Mouse (Mus musculus): ENCODE measurements around the gene Sugt1. TPM values are rescaled to one million over a fixed set of nuclear protein-coding genes. Genes with fewer than 3 reads are reported as not detected.

Sugt1 gene
- polyA plus RNA-seq, 1 experiment from 2014 or later, result 100 TPM

DNA sequence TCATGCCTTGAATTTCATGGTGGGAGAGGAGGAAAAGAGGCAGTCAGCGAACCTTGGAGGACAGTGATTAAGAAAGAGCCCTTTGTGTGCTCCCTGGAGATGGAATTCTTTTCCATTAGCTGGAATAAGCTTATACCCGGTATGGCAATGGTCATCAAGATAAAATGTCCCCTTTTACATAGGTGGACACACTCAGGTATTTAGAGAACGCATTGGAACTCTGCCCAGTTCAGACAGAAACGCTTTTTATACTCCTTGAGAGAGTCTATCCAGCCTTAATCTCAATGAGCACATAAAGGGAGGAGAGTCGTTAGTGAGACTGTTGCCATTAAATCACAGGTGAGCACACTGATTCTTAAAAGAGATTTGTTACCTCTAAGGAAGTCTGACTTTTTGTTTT is 73.0 kb downstream of the Sugt1 start:
- ATAC-seq (replicated peaks), result no peak
- WGBS, result 37% methylated on average over 5 of the region's 5 CpGs
- Histone ChIP-seq H3K4me3 (no peak overlapping the region), H3K4me1 (peaks cover 15% of the 10 kb centered on the region), H3K9me3 (no peaks in the 10 kb centered on the region), H3K27me3 (replicated peaks) (0 out of 2 replicates have a peak, but pooled peaks cover 4% of the 10 kb centered on the region), H3K36me3 (replicated peaks) (no peaks in the 10 kb centered on the region), H3K4me2 (no peak overlapping the region), H3K9ac (no peak overlapping the region), H3K27ac (no peak overlapping the region)

DNA sequence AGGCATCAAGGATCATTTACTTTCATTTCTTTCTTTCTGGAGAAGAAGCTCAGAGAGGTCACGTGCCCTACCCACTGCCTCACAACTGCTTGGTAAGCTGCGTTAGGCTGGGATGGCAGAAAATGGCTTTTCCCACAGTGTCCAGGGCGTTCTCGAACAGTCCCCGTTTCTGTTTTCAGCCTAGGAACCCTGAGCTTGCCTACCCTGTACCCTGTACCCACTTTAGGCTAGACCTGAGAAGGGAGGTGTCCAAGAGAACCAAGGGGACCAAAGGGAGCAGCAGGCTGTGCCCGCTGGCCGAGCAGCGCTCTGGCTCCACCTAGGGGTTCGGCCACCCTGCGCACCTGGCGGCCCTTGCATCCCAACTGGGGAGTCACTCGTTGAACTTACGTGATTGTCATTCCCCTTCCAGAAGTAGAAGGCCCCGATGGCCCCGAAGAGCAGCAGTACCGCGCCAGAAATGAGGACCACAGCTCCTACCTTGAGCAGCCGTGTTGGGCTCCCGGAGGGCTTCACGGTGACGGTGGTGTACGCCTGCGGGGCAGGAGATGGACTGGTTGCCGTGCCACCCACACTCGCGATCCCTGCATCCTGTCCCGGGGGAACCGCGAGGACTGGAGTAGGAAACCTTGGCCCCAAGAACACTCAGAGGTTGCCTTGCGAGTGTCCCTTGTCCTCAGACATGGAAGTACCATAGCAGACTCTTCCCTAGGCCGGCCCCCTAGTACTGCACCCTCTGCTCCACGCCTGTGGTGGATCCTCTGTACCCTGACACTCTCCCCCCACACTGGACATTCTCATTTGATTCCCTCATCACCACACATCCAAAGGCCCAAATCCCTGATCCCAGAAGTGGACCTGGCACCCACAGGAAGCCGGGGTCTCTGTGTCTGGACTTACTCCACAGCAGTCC is 73.8 kb downstream of the Sugt1 start:
- H3K4me1 ChIP-seq, result peaks cover 15% of the 10 kb centered on the region
- peak overlapping the region; percentile 40 for H3K4me2 ChIP-seq
- ATAC-seq (replicated peaks), result peak; percentile 61; the same call in 1 of the 2 replicates
- WGBS, result 23% methylated on average over 33 of the region's 33 CpGs
- H3K27ac ChIP-seq, result no peak overlapping the region
- H3K27me3 ChIP-seq (replicated peaks), result 0 out of 2 replicates have a peak, but pooled peaks cover 4% of the 10 kb centered on the region
- peak overlapping the region; percentile 12; the same call in 1 of the 2 replicates for H3K4me3 ChIP-seq
- H3K9ac ChIP-seq, result no peak overlapping the region
- no peaks in the 10 kb centered on the region for H3K36me3 ChIP-seq (replicated peaks)
- H3K9me3 ChIP-seq, result no peaks in the 10 kb centered on the region

DNA sequence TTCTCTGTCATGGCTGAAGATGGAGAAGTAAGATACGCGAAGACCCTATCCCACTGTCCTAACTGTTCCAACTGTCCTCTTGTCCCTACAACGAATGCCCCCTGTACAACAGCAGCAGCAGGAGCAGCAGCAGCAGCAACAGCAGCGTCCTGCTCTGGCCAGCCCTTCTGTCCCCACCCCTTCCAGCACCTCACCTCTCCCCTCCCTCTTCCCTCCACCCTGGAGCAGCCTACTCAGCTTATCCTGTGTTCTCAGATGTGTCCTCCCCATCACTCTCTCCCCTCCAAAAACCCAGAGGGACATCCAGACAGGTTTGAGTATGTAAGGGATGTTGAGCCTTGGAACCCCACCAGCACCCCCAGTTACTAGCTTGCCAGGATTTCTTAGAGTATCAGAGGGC is 74.5 kb downstream of the Sugt1 start, which contains the start of gene Cnmd:
Gene Cnmd (minus strand): TSS at position 170 of the 400 bp plus-strand sequence.
- Histone ChIP-seq H3K4me2 (peak within 1 kb of the TSS; percentile 40), H3K27ac (no peak within 1 kb of the TSS), H3K36me3 (replicated peaks) (no peaks in the 10 kb centered on the region), H3K4me1 (peaks cover 15% of the 10 kb centered on the region), H3K9ac (no peak within 1 kb of the TSS), H3K4me3 (peak within 1 kb of the TSS; percentile 12; the same call in 1 of the 2 replicates), H3K27me3 (replicated peaks) (0 out of 2 replicates have a peak, but pooled peaks cover 4% of the 10 kb centered on the region), H3K9me3 (no peaks in the 10 kb centered on the region)
- no peak for ATAC-seq (replicated peaks)
- 61% methylated on average over 4 of the region's 4 CpGs for WGBS

DNA sequence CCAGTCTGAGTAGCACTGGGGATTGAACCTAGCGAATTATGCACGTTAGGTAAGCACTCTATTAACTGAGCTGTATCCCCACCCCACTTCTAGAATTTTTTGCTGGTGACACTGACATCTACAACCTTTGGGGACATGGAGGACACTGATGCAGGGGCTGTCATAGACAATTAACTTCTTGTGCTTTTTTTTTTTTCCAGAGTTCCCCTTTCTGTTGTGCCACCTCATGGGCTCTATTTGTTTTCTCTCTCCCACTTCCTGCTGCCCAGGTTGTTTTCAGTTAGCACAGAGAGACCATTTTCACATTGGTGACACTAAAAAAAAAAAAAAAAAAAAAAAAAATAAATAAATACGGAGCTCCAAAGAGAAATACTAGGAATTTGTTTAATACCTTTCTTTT is 83.5 kb downstream of the Sugt1 start:
- Histone ChIP-seq H3K27me3 (replicated peaks) (no peaks in the 10 kb centered on the region), H3K27ac (no peak overlapping the region), H3K4me2 (no peak overlapping the region), H3K36me3 (replicated peaks) (no peaks in the 10 kb centered on the region), H3K4me3 (no peak overlapping the region), H3K4me1 (peaks cover 7% of the 10 kb centered on the region; the same call in 1 of the 2 replicates), H3K9ac (no peak overlapping the region), H3K9me3 (no peaks in the 10 kb centered on the region)
- ATAC-seq (replicated peaks), result no peak
- 82% methylated on average over 3 of the region's 3 CpGs for WGBS

DNA sequence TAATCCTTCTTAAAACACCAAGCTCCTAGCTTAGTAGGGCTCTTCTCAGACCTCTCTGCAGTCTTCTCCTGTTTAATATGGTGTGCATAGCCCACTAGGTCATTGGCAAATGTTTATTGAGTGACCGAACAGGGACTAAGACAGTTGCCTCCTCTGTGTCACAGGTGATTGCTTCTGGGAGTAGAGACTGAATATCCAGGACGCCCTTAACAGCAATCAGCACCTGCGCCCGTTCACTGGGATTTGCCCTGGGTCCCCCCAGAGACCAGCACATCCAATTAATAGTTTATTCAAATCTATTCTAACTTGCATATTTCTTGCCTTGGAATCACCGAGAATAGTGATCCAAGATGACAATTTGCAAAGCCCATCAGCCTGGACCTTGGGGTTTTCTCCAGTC is 85.1 kb downstream of the Sugt1 start:
- Histone ChIP-seq H3K4me3 (no peak overlapping the region), H3K4me1 (peaks cover 7% of the 10 kb centered on the region; the same call in 1 of the 2 replicates), H3K4me2 (no peak overlapping the region), H3K27me3 (replicated peaks) (no peaks in the 10 kb centered on the region), H3K27ac (no peak overlapping the region), H3K9ac (no peak overlapping the region), H3K9me3 (no peaks in the 10 kb centered on the region), H3K36me3 (replicated peaks) (no peaks in the 10 kb centered on the region)
- ATAC-seq (replicated peaks), result no peak; the same call in 1 of the 2 replicates
- 52% methylated on average over 5 of the region's 5 CpGs for WGBS

DNA sequence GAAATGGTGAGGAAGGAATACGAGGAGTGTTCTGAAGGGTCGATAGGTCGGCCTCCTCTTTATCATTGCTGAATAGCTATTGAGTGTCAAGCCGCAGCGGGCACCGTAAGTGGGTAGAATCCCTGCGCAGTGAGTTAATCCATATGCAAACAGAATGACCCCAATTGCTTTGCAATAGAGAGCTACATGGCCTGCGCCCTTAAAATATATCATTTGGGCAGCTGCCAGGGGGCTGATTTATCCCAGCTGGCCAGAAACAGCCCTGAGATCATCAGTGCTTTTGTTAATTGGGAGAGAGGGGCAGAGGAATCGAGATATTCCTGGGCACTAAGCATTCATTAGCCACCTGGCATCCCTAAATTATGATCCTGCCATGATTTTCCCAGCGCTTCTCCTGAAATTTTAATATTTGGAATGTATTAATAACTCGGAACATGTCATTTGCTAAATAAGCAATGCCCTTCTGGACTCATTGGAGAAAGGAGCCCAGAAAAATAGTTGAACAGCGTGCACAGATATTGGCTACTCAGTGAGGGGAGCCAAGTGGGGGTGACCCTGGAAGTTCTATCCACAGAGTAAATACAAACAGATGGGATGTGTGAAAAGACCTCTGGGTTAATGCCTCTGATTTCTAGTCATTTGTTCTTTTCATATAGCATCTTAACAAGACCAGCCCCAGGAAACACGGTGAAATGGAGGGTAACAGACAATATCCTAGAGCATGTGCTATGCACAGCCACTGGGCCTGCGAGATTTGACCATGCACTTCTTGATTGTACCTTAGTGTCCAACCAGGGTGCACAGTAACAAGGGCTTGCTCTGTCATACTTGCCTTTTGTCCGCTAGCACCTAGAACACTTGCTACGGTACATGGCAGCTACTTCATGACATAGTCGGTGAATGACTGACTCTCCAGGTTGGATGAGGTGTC is 85.9 kb downstream of the Sugt1 start:
- Histone ChIP-seq H3K4me3 (no peak overlapping the region), H3K9me3 (no peaks in the 10 kb centered on the region), H3K27ac (no peak overlapping the region), H3K4me2 (no peak overlapping the region), H3K36me3 (replicated peaks) (no peaks in the 10 kb centered on the region), H3K27me3 (replicated peaks) (no peaks in the 10 kb centered on the region), H3K9ac (no peak overlapping the region), H3K4me1 (peaks cover 9% of the 10 kb centered on the region; the same call in 1 of the 2 replicates)
- WGBS, result 47% methylated on average over 17 of the region's 17 CpGs
- peak; percentile 34; the same call in 1 of the 2 replicates for ATAC-seq (replicated peaks)

DNA sequence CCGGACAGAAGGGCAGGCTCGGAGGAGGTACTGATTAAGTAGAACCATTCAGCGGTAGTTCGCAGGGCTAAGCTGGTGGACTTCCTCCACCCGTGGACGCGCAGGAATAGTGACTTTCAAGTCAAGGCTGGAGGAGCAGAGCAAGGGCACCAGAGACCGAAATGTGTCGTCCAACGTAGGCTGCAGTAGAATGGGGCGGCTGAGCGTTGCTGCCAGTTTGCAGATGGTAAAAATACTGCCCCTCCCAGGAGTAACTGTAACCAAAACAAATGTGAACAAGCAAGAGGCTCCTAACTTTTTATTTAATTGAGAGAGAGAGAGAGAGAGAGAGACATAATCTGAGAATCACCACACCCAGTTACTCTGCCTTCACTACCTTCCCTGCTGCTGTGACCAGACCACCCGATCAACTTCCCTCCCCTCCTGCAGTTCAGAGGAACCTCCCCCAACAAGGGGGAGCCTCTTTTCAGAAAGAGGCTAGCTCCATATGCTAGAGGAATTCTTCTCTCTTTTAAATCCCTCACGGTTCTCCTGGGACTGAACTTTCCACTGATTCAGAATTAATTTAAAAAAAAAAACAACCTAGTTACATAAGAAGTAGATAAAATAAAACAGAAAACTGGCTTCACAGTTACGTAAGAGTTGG is 89.7 kb downstream of the Sugt1 start:
- no peak for ATAC-seq (replicated peaks)
- H3K27ac ChIP-seq, result no peak overlapping the region
- 45% methylated on average over 15 of the region's 15 CpGs for WGBS
- no peaks in the 10 kb centered on the region for H3K9me3 ChIP-seq
- H3K27me3 ChIP-seq (replicated peaks), result no peaks in the 10 kb centered on the region
- H3K4me2 ChIP-seq, result no peak overlapping the region
- peaks cover 9% of the 10 kb centered on the region; the same call in 1 of the 2 replicates for H3K4me1 ChIP-seq
- no peak overlapping the region for H3K4me3 ChIP-seq
- H3K9ac ChIP-seq, result no peak overlapping the region
- no peaks in the 10 kb centered on the region for H3K36me3 ChIP-seq (replicated peaks)

DNA sequence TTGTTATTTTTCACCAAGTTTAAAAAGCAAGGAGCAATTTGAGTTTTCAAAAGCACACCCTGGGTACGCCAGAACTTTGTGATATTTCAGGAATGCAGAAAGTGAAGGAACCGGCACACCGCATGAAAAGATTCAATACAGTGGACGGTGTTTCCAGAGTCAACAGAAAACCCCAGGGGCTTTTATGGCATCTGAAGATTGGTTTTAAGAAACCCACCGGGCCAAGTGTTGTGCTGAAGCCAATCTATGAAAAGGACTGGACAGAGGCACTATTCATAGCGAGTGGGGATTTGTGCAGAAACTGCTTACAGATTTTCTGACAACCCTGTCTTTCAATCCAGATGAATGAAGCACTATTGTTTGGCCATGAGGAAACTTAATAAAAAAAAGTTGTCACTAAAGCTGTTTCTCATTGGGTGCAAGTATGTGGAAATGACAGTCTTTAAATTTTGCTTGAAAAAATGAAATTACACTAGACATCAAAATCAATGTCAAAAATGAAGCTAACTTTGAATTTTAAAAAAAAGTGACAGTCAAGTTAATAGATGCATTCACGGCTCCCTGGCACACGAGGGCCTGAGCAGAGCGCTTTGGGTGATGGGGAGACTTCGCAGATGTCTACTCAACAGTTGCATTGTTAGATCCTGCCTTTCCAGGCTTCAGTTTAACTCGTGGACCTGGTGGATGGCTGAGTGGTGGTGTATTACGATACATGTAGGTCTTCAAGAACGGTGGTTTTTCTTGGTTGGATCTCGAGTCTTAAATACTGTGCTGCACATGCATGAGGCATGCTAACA is 90.6 kb downstream of the Sugt1 start:
- H3K4me3 ChIP-seq, result no peak overlapping the region
- H3K4me2 ChIP-seq, result no peak overlapping the region
- peaks cover 4% of the 10 kb centered on the region; the same call in 1 of the 2 replicates for H3K4me1 ChIP-seq
- 38% methylated on average over 14 of the region's 14 CpGs for WGBS
- no peaks in the 10 kb centered on the region for H3K36me3 ChIP-seq (replicated peaks)
- H3K27me3 ChIP-seq (replicated peaks), result no peaks in the 10 kb centered on the region
- no peaks in the 10 kb centered on the region for H3K9me3 ChIP-seq
- no peak overlapping the region for H3K9ac ChIP-seq
- ATAC-seq (replicated peaks), result no peak
- H3K27ac ChIP-seq, result no peak overlapping the region

DNA sequence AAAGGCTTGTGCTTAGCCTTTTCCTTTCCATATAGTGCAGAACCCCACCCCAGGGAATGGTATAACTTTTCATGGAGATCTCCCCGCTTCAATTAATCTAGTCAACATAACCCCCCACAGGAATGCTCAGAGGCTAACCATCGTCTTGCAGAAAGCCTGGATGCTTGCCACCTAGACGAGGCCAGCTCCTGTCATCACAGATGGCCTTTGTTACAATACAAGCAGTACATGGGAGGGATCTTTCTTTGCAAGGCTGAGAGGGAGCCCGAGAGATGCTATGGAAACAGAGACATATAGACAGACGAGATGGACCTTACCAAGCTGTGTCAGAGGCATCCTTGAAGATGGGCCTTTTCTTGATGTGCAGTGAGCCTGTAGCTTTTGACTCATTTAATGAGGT is 93.2 kb downstream of the Sugt1 start:
- no peak overlapping the region for H3K27ac ChIP-seq
- no peak overlapping the region for H3K4me3 ChIP-seq
- H3K9me3 ChIP-seq, result no peaks in the 10 kb centered on the region
- no peaks in the 10 kb centered on the region for H3K27me3 ChIP-seq (replicated peaks)
- no peak overlapping the region for H3K9ac ChIP-seq
- H3K4me1 ChIP-seq, result 0 out of 2 replicates have a peak, but pooled peaks cover 2% of the 10 kb centered on the region
- WGBS, result 56% methylated on average over 5 of the region's 5 CpGs
- H3K36me3 ChIP-seq (replicated peaks), result no peaks in the 10 kb centered on the region
- H3K4me2 ChIP-seq, result no peak overlapping the region
- ATAC-seq (replicated peaks), result no peak
